Mouse (Mus musculus) 416B (cell line): ENCODE measurements at regions not wholly inside any gene's neighbourhood (a gene's known extent, or its start where the extent isn't known, plus 50 kb on each side); places are given as distances from the start of the nearest gene placed in this dataset.
"Not testable (repeated sequence)": the region's sequence is repeated elsewhere in the genome, so short reads cannot be mapped to it uniquely, and the experiment has no call there.

ENCODE experiments used
- DNase-seq: peaks from one replicate; pipeline ENCODE4 v3.0.0; 2011; ENCODE audit warnings: low read depth

GRCm38 (mm10) chr9:14058592-14059227, 216.2 kb upstream of the Sesn3 start:
- no peak for DNase-seq

GRCm38 (mm10) chr9:14059228-14059779, 215.6 kb upstream of the Sesn3 start:
- DNase-seq: no peak

- DNase-seq: no peak
These were observed 214.6 kb upstream of the Sesn3 start for GRCm38 (mm10) chr9:14060257-14060656.

GRCm38 (mm10) chr9:14061389-14061788, 213.5 kb upstream of the Sesn3 start:
- no peak for DNase-seq

GRCm38 (mm10) chr9:14061840-14062239, 213.0 kb upstream of the Sesn3 start:
- no peak for DNase-seq

- no peak for DNase-seq
These were observed 212.2 kb upstream of the Sesn3 start for GRCm38 (mm10) chr9:14062706-14063105.

GRCm38 (mm10) chr9:14066741-14067140, 208.1 kb upstream of the Sesn3 start:
- DNase-seq: not testable (repeated sequence)

- no peak for DNase-seq
These were observed 205.8 kb upstream of the Sesn3 start for GRCm38 (mm10) chr9:14069076-14069475.

- no peak for DNase-seq
These were observed 205.1 kb upstream of the Sesn3 start for GRCm38 (mm10) chr9:14069770-14070169.

GRCm38 (mm10) chr9:14071728-14072127, 203.1 kb upstream of the Sesn3 start:
- DNase-seq: peak; percentile 61

- DNase-seq: no peak
These were observed 201.9 kb upstream of the Sesn3 start for GRCm38 (mm10) chr9:14072950-14073349.

GRCm38 (mm10) chr9:14074273-14074672, 200.6 kb upstream of the Sesn3 start:
- peak; percentile 97 for DNase-seq

GRCm38 (mm10) chr9:14074866-14075265, 200.0 kb upstream of the Sesn3 start:
- peak; percentile 76 for DNase-seq

GRCm38 (mm10) chr9:14075452-14075851, 199.4 kb upstream of the Sesn3 start:
- DNase-seq: peak; percentile 68

- DNase-seq: no peak
These were observed 199.0 kb upstream of the Sesn3 start for GRCm38 (mm10) chr9:14075868-14076267.

- no peak for DNase-seq
These were observed 198.1 kb upstream of the Sesn3 start for GRCm38 (mm10) chr9:14076728-14077127.

- DNase-seq: no peak
These were observed 193.7 kb upstream of the Sesn3 start for GRCm38 (mm10) chr9:14081138-14081537.

- DNase-seq: no peak
These were observed 188.7 kb upstream of the Sesn3 start for GRCm38 (mm10) chr9:14086201-14086600.

- no peak for DNase-seq
These were observed 188.3 kb upstream of the Sesn3 start for GRCm38 (mm10) chr9:14086611-14087010.

GRCm38 (mm10) chr9:14087874-14088273, 187.0 kb upstream of the Sesn3 start:
- DNase-seq: peak; percentile 63

GRCm38 (mm10) chr9:14089791-14090256, 185.0 kb upstream of the Sesn3 start:
- peak; percentile 25 for DNase-seq

GRCm38 (mm10) chr9:14090454-14090853, 184.4 kb upstream of the Sesn3 start:
- no peak for DNase-seq

- no peak for DNase-seq
These were observed 183.6 kb upstream of the Sesn3 start for GRCm38 (mm10) chr9:14091099-14091930.
